Mouse (Mus musculus): Measurements from ENCODE around the gene Vmn2r21.
"Not testable (repeated sequence)": the region's sequence is repeated elsewhere in the genome, so short reads cannot be mapped to it uniquely, and the experiment has no call there.

Vmn2r21 gene

DNA sequence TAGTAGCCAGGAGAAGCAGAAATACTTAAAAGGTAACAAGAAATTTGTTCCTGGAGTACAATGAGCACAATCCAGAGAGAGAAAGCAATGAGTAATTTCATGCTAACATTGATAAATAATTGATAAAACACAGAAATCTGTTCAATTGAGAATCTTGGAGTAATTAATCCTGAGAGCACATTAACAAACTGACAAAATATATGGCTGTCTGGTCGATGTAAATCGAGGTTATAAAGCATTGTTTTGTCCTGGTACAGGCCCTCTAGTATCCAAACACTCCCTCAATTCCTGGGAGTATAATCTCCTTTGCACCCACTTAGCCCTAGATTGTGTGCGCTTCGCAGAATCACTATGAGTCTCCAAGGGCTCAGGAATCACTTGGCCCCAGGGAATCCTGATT is at the start of gene Vmn2r21:
Gene Vmn2r21 (minus strand): TSS at position 101 of the 400 bp plus-strand sequence.
- DNase-seq: not testable (repeated sequence)

DNA sequence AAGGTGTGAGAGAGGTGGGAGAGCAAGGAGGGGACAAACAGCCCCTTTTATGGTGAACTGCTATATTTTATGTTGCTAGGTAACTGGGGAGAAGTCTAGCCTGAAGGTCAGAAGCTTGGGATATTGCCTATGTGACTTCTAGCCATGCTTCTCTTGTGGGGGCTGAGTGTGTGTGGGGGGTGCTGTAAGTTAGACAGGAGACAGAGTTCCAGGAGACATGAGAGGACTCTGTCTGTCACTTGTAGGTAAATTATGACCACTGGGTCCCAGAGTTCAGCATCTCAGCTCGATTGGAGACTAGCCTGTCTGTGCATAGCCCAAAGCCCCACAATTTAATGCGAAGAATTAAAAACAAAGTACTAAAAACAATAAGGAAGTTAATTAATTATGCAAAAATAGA is 41.5 kb upstream of the Vmn2r21 start:
- not testable (repeated sequence) for DNase-seq

DNA sequence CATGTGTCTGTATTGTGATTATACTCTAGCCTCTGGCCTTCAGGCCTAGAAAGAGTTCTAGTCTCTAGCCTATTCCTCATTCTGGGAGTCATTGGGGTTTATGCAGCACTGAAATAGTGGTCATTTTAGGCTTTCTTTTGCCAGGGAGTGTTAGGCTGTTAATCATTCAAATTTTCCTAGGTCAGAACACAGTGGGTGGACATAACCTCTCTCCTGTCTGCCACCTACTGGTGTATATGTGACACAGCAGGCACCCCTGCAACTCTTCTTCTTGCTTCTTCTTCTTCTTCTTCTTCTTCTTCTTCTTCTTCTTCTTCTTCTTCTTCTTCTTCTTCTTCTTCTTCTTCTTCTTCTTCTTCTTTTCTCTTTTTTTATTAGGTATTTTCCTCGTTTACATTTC is 6.5 kb upstream of the Vmn2r21 start:
- not testable (repeated sequence) for DNase-seq

DNA sequence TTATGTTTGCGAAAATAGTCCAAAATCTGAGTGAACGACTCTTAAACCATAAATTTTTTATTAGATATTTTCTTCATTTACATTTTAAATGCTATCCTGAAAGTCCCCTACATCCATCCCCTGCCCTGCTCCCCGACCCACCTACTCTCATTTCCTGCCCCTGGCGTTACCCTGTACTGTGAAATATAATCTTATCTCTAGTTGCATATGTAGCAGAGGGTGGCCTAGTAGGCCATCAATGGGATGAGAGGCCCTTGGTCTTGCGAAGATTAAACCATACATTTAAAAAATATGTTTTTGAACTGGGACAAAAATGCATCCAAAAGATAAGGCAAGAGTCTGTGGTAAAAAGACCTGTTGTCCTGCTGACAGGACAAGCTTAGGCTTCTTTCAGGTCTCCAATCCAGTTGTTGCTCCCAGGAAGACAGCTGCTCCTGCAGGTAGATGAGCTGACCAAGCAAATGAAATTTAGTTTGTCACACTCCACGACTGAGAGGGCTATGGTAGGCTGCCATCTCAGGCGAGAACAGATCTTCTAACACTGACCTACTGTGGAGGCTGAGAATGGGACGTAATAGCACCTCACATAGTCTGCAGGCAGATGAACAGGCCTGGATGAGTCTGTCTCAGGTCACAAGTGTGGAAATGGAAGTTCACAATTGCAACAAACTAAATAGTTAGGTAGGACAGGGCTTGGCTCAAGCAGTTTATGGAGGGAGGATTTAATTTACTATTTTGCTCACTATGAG is 10.8 kb downstream of the Vmn2r21 start:
- not testable (repeated sequence) for DNase-seq

DNA sequence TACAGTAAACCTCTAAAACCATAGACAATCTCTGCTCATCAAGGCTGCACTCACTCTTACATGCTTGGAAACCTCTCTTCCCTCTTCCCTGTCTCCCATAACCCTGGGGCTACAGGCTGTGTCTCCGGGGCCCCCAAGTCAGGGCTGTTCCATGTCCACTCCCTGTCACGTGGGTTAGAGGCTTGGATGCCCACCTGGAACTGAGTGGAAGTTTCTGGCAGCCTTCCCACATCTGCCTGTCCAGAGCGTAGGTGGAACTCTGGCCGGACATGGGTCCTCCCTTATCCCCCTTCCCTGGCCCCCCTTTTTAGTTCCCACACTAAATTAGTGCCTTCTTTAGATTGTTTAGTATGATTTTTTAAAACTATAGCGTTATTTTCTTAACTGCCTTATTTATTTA is 60.2 kb downstream of the Vmn2r21 start:
- not testable (repeated sequence) for DNase-seq

DNA sequence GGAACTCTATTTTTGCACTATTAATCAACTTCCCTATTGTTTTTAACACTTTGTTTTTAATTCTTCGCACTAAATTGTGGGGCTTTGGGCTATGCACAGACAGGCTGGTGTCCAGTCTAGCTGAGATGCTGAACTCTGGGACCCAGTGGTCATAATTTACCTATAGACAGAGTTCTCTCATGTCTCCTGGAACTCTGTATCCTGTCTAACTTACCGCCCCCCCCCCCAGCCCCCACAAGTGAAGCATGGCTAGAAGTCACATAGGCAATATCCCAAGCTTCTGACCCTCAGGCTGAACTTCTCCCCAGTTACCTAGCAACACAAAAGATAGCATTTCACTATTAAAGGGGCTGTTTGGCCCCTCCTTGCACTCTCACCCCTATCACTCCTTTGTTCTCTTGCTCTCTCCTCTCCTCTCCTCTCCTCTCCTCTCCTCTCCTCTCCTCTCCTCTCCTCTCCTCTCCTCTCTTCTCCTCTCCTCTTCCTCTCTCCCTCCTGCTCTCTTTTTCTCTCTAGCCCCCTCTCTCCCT is 60.7 kb downstream of the Vmn2r21 start:
- not testable (repeated sequence) for DNase-seq

DNA sequence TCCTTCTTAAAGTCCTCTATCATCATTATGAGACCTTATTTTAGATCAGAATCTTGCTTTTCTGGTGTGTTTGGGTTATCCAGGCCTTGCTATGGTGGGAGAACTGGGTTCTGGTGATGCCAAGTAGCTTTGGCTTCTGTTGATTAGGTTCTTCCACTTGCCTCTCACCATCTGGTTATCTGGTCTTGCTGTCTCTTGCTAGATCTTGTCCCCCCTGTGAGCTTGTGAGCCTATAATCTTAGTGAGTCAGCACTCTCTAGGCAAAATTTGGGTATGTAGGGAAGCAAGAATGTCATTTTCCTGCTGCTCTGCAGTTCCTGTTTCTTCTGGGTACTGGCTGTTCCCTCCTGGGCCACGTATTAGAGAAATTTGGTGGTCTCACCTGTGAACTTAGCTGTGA is 64.6 kb downstream of the Vmn2r21 start:
- DNase-seq: not testable (repeated sequence)

All from kidney, adult 9 months (tissue).